Mouse (Mus musculus) stomach, postnatal 0 days (tissue): ENCODE data around the gene Ahcyl1.

Experiments
- CTCF ChIP-seq: IDR thresholded peaks from 2 replicates; pipeline ENCODE4 v1.5.1; 2016; ENCODE audit warnings: antibody characterized with exemption, low read depth, mild to moderate bottlenecking, moderate library complexity
- EP300 ChIP-seq: optimal IDR thresholded peaks from 2 replicates; pipeline ENCODE3; 2016; ENCODE audit warnings: antibody characterized with exemption

DNA sequence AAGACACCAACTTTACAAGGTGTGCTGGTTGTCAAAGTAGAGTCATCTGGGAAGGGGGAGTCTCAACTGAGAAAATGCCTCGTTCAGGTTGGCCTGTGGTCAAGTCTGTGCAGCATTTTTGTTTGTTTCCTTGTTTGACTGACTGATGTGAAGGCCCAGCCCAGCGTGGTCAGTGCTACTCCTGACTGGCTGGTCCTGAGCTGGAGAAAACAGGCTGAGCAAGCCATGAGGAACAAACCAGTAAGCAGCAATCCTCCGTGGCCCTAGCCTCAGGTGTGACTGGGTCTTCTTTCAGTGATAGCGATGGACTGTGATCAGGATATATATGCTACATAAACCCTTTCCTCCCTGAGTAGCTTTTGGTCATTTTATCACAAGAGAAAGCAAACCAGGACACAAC, 39.5 kb downstream of the Ahcyl1 start:
- TF ChIP-seq CTCF: no peak
- no peak for TF ChIP-seq EP300
